Mouse (Mus musculus) stomach, embryonic 14.5 days (tissue): ENCODE data around the gene Prps1. TPM values are rescaled to one million over a fixed set of nuclear protein-coding genes. Genes with fewer than 3 reads are reported as not detected.

Experiments used
- ATAC-seq: fragments of 200-750 bp; cut with Nextera tagmentation; 2 replicates; pipeline ENCODE4 v1.8.0; 2017; ENCODE audit warnings: low read depth, moderate TSS enrichment; ENCODE audit not compliant: insufficient number of reproducible peaks, insufficient read depth, low FRiP score
- H3K27ac ChIP-seq: fragments of 300-500 bp; sonication (generic); 2 replicates; pipeline ENCODE4 v1.5.1; 2014; ENCODE audit warnings: mild to moderate bottlenecking, low read length, moderate library complexity, mixed read lengths
- H3K27me3 ChIP-seq: fragments of 300-500 bp; sonication (generic); 2 replicates; pipeline ENCODE4 v1.6.1; 2014; ENCODE audit warnings: low read length, control low read depth, mixed read lengths; ENCODE audit not compliant: control insufficient read depth, insufficient read depth
- H3K36me3 ChIP-seq: fragments of 300-500 bp; sonication (generic); 2 replicates; pipeline ENCODE4 v1.6.1; 2014; ENCODE audit warnings: mild to moderate bottlenecking, control low read depth, low read length, moderate library complexity, mixed read lengths; ENCODE audit not compliant: control insufficient read depth, insufficient read depth
- H3K4me1 ChIP-seq: fragments of 300-500 bp; sonication (generic); 2 replicates; pipeline ENCODE4 v1.6.1; 2014; ENCODE audit warnings: low read length, control low read depth, mixed read lengths; ENCODE audit not compliant: control insufficient read depth, insufficient read depth
- H3K4me2 ChIP-seq: fragments of 300-500 bp; sonication (generic); replicated peaks from 2 replicates; pipeline ENCODE4 v1.6.1; 2014; ENCODE audit warnings: low read depth, low read length, control low read depth
- H3K4me3 ChIP-seq: fragments of 300-500 bp; sonication (generic); 2 replicates; pipeline ENCODE4 v1.5.1; 2014; ENCODE audit warnings: low read depth, low read length, control low read depth
- H3K9ac ChIP-seq: fragments of 300-500 bp; sonication (generic); replicated peaks from 2 replicates; pipeline ENCODE4 v1.6.1; 2014; ENCODE audit warnings: low read depth, mild to moderate bottlenecking, control low read depth, low read length, moderate library complexity, mixed read lengths
- H3K9me3 ChIP-seq: fragments of 300-500 bp; sonication (generic); 2 replicates; pipeline ENCODE4 v1.6.1; 2016; ENCODE audit warnings: low read depth, low read length, control low read depth; ENCODE audit not compliant: control insufficient read depth
- WGBS: fragments of 180-500 bp; shearing (Covaris S2); extraction: QIAGEN DNeasy Blood & Tissue Kit; methylation state at CpG from one replicate; pipeline ENCODE4 v1.1.7; 2014; 5-methylcytosine and 5-hydroxymethylcytosine counted together
- polyA plus RNA-seq: library from polyadenylated mRNA; unstranded; fragments of >200 nt; fragmentation: Nextera tagmentation; extraction: Ambion mirVana; gene quantifications from 2 replicates; pipeline ENCODE4 v1.2.1, GENCODE M21; 2014

Gene Prps1
- 32.4 and 35.5 TPM in 2 replicates for polyA plus RNA-seq

DNA sequence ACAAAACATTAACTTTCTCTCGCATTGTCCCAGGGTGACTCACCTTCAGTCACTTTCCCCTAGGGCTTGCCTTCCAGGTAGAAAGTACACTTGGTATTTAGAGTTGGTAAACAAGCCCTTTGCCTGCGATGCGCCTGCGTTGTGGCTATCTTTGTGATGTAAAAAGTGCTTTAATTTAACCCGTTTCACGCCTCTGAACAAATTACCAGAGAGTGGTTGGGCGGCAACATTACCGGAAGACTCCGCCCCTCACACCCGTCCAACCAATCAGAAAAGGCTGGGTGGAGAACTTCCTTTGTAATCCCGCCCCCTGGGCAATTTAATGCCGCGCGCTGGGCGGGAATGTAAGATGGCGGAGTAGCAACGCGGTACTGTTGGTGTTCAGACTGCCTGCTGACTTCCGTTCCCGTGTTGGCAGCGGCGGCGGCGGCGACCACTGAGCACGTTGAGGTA lies at the start of gene Prps1:
Gene Prps1 (plus strand): TSS at position 335 of the 453 bp plus-strand sequence.
- Histone ChIP-seq H3K4me3 (peak within 1 kb of the TSS; percentile 44), H3K4me1 (no peaks in the 10 kb centered on the region), H3K9ac (peak within 1 kb of the TSS; percentile 21; the same call in 1 of the 2 replicates), H3K4me2 (peak within 1 kb of the TSS; percentile 51), H3K36me3 (no peaks in the 10 kb centered on the region), H3K27ac (no peak within 1 kb of the TSS), H3K9me3 (no peaks in the 10 kb centered on the region), H3K27me3 (no peaks in the 10 kb centered on the region)
- 21% methylated on average over 26 of the region's 26 CpGs for WGBS
- ATAC-seq: peak; percentile 96

DNA sequence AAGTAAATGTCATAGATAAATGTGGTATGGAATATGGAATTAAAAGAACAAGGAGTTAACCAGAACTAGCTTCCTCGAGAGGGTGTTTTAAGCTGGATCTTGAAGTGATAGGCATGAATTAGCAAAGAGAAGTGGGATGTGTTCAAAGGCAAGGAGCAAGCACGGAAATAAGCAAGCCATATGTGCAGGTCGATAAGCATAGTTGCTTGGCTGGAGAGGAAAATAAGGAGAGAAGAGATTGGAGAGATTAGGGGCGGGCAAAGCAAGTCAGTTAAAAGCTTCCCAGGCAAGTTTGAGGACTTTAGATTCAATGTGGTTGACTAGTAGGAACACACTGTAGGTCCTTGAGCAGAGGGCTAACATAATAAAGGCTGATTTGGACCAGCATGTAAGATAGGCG lies 48.8 kb upstream of the Prps1 start:
- WGBS: 76% methylated on average over 5 of the region's 5 CpGs
- Histone ChIP-seq H3K27me3 (no peaks in the 10 kb centered on the region), H3K9me3 (no peaks in the 10 kb centered on the region), H3K4me1 (no peaks in the 10 kb centered on the region), H3K36me3 (no peaks in the 10 kb centered on the region), H3K4me3 (no peak overlapping the region), H3K9ac (no peak overlapping the region), H3K4me2 (no peak overlapping the region), H3K27ac (no peak overlapping the region)
- ATAC-seq: no peak

DNA sequence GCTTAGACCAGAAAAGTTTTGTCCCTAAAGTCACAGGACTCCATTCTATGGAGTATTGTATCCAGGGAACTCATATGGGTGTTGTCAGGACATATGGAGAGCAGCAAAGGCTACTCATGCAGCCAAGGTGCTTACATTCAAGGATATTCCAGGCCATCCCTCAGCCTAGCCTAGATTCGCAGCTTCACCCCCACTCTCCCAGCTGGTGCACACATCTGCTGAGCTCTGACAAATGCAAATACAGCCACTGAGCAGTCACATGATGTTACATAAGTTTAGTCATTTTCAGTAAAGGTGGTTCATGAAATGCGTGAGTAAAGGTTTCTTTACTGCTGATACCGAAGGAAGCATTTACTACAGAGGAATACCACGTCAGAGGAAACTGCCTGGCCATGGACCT lies 37.9 kb upstream of the Prps1 start:
- H3K4me2 ChIP-seq: no peak overlapping the region
- WGBS: 89% methylated on average over 4 of the region's 4 CpGs
- ATAC-seq: no peak
- no peak overlapping the region for H3K27ac ChIP-seq
- no peak overlapping the region for H3K4me3 ChIP-seq
- H3K36me3 ChIP-seq: no peaks in the 10 kb centered on the region
- H3K9ac ChIP-seq: no peak overlapping the region
- H3K27me3 ChIP-seq: no peaks in the 10 kb centered on the region
- no peaks in the 10 kb centered on the region for H3K4me1 ChIP-seq
- H3K9me3 ChIP-seq: no peaks in the 10 kb centered on the region

DNA sequence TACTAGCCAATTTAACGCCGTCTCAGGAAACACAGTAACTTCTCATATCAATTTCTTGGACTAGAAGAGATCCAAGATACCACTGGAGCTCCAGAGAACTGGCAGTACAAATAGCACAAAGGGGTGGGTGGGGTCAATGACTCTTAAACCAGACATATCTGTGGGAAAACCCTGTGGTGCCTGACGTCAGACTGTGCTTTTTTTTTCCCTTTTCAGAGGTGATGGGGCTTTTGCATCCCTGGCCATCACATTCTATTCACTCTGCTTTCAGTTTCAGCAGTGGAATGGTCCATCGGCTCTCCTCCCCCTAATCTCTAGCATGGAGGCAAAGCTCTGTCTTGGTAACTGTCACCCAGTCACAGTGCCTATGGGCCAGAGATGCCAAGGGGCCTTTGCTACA lies 29.3 kb upstream of the Prps1 start:
- Histone ChIP-seq H3K27me3 (no peaks in the 10 kb centered on the region), H3K4me3 (no peak overlapping the region), H3K4me1 (no peaks in the 10 kb centered on the region), H3K36me3 (no peaks in the 10 kb centered on the region), H3K9ac (no peak overlapping the region), H3K27ac (no peak overlapping the region), H3K4me2 (no peak overlapping the region), H3K9me3 (no peaks in the 10 kb centered on the region)
- 80% methylated on average over 4 of the region's 4 CpGs for WGBS
- no peak for ATAC-seq

DNA sequence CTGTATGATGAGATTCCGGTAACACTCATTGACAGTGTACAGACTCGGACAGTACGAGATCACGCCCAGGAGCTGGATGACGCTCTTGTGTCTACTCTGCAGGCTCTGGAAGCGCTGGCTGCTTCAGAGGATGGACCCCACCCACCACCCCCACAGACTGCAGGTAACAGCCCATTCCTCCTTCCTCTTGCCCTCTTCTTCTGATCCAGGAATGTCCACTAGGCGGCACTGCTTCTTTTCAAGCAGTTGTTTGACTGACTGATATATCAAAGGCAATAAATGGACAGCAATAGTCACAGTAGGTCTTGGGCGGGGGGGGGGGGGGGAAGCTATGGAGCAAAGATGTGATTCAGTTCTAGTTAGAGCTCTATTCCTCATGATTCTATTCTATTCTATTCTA lies 28.2 kb upstream of the Prps1 start:
- H3K9ac ChIP-seq: no peak overlapping the region
- H3K4me3 ChIP-seq: no peak overlapping the region
- H3K4me2 ChIP-seq: no peak overlapping the region
- no peak for ATAC-seq
- no peak overlapping the region for H3K27ac ChIP-seq
- WGBS: 66% methylated on average over 8 of the region's 8 CpGs
- H3K9me3 ChIP-seq: no peaks in the 10 kb centered on the region
- no peaks in the 10 kb centered on the region for H3K4me1 ChIP-seq
- no peaks in the 10 kb centered on the region for H3K27me3 ChIP-seq
- no peaks in the 10 kb centered on the region for H3K36me3 ChIP-seq

DNA sequence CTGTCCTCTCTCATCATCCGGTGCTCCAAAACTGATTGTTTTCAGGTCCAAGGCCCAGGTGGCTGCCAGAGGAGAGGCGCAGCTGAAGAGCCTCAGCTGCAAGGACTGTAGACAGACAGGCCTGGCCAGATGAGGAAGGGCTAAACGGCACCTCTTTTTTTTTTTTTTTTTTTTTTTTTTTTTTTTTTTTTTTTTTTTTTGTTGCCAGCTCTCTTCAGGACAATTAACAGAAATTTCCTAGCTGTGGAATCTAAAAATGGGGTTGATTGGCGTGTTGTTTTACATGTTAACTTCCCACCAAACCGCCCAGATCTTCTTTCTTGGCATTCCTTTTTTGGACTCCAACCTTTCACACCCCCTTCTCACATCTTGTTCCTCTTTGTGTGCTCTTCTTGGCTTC lies 26.4 kb upstream of the Prps1 start:
- Histone ChIP-seq H3K9me3 (no peaks in the 10 kb centered on the region), H3K27me3 (no peaks in the 10 kb centered on the region), H3K4me3 (no peak overlapping the region), H3K27ac (no peak overlapping the region), H3K36me3 (no peaks in the 10 kb centered on the region), H3K4me1 (no peaks in the 10 kb centered on the region), H3K4me2 (no peak overlapping the region), H3K9ac (no peak overlapping the region)
- ATAC-seq: no peak
- WGBS: 75% methylated on average over 5 of the region's 5 CpGs

DNA sequence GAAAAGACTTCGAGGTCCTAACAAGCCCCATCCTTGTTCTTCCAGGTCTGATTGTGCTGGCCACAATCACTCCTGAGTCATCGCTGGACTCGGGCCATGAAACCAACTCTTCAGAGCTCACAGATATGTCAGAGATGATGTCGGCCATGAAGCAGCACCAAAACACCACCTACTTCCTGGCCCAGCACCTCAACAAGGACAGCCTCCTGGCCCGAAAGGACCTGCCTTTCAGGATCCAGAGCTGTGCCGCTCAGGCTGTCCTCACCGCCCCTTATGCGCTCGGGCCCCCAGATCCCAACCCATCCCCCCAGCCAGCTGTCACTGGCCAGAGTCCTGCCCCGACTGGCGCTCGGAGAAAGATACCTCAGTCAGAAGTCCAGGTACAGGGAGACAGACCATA lies 25.9 kb upstream of the Prps1 start:
- H3K27ac ChIP-seq: no peak overlapping the region
- no peak for ATAC-seq
- no peaks in the 10 kb centered on the region for H3K36me3 ChIP-seq
- no peaks in the 10 kb centered on the region for H3K9me3 ChIP-seq
- WGBS: 81% methylated on average over 12 of the region's 12 CpGs
- H3K4me2 ChIP-seq: no peak overlapping the region
- H3K4me1 ChIP-seq: no peaks in the 10 kb centered on the region
- no peak overlapping the region for H3K4me3 ChIP-seq
- H3K27me3 ChIP-seq: no peaks in the 10 kb centered on the region
- H3K9ac ChIP-seq: no peak overlapping the region

DNA sequence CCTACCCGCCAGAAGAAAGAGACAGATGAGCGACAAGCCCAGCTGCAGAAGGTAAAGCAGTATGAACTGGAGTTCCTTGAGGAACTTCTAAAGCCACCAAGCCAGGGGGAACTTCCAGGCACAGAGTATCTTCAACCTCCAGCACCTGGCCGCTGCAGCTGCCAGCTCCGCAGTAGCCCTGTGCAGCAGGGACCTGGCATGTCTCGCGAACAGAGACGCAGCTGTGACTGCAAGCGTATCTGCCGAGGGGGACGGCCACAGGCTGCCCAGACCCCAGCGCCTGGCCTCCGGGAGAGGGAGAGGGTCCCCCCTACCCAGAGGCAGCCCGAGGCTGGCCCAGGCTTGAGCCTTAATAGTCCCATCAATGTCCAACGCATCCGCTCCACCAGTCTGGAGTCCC lies 24.4 kb upstream of the Prps1 start:
- Histone ChIP-seq H3K36me3 (no peaks in the 10 kb centered on the region), H3K27ac (no peak overlapping the region), H3K9ac (no peak overlapping the region), H3K4me3 (no peak overlapping the region), H3K9me3 (no peaks in the 10 kb centered on the region), H3K4me2 (no peak overlapping the region), H3K27me3 (no peaks in the 10 kb centered on the region), H3K4me1 (no peaks in the 10 kb centered on the region)
- 86% methylated on average over 15 of the region's 15 CpGs for WGBS
- no peak for ATAC-seq

DNA sequence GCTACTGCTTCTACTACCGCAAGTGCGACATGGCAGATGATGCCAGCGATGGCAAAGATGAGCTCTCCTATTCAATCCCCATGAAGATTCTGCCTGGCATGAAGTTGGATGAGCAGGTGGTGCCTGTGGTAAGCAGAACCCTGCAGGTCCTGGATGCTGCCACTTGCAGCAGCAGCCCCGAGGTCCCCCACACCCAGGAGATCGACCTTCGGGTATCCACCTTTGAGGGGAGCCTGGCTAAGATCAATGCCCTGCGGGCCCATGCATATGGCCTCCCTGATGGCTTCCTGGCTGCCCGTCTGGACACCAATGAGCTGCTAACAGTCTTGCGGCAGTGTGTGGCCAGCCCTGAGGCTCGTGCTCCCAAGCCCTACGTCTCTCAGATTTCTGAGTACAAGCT lies 23.6 kb upstream of the Prps1 start:
- WGBS: 88% methylated on average over 11 of the region's 11 CpGs
- no peak for ATAC-seq
- Histone ChIP-seq H3K4me2 (no peak overlapping the region), H3K4me1 (no peaks in the 10 kb centered on the region), H3K4me3 (no peak overlapping the region), H3K27me3 (no peaks in the 10 kb centered on the region), H3K27ac (no peak overlapping the region), H3K9me3 (no peaks in the 10 kb centered on the region), H3K9ac (no peak overlapping the region), H3K36me3 (no peaks in the 10 kb centered on the region)
